Mouse (Mus musculus) small intestine, adult 2 months (tissue): ENCODE measurements around the gene Gm7073. TPM values are rescaled to one million over a fixed set of nuclear protein-coding genes. Genes with fewer than 3 reads are reported as not detected.

Experiments used
- H3K27ac ChIP-seq: fragments of 200-500 bp; 2 replicates; pipeline ENCODE4 v1.5.1; 2012; ENCODE audit warnings: low read depth, low read length, control low read depth, inconsistent platforms; ENCODE audit not compliant: insufficient read depth
- H3K27me3 ChIP-seq: fragments of 200-500 bp; 2 replicates; pipeline ENCODE4 v1.6.1; 2012; ENCODE audit warnings: mild to moderate bottlenecking, moderate library complexity, low read length, inconsistent platforms; ENCODE audit not compliant: control insufficient read depth, insufficient read depth
- H3K36me3 ChIP-seq: fragments of 200-500 bp; 2 replicates; pipeline ENCODE4 v1.6.1; 2012; ENCODE audit warnings: mild to moderate bottlenecking, low read length, control low read depth, inconsistent platforms; ENCODE audit not compliant: control insufficient read depth, insufficient read depth
- H3K4me1 ChIP-seq: fragments of 200-500 bp; 2 replicates; pipeline ENCODE4 v1.6.1; 2012; ENCODE audit warnings: low read length, inconsistent platforms, mixed read lengths; ENCODE audit not compliant: control insufficient read depth, insufficient read depth, insufficient read length
- H3K4me3 ChIP-seq: fragments of 200-500 bp; 2 replicates; pipeline ENCODE4 v1.5.1; 2012; ENCODE audit warnings: low read depth, mild to moderate bottlenecking, control low read depth, inconsistent platforms, low read length, moderate library complexity
- CTCF ChIP-seq: fragments of 200-500 bp; IDR thresholded peaks from 2 replicates; pipeline ENCODE4 v1.5.1; 2012; ENCODE audit warnings: low read depth, mild to moderate bottlenecking, control low read depth, inconsistent platforms, low read length, moderate library complexity, mixed read lengths; ENCODE audit not compliant: insufficient replicate concordance, insufficient read length; ENCODE audit errors: extremely low read depth
- POLR2A ChIP-seq: fragments of 200-500 bp; IDR thresholded peaks from 2 replicates; pipeline ENCODE4 v1.6.1; 2012; ENCODE audit warnings: low read depth, mild to moderate bottlenecking, control low read depth, inconsistent platforms, low read length, moderate library complexity
- WGBS: fragments of 180-500 bp; shearing (Covaris S2); methylation state at CpG from one replicate; pipeline ENCODE4 v1.1.7; 2018; 5-methylcytosine and 5-hydroxymethylcytosine counted together
- polyA plus RNA-seq: library from polyadenylated mRNA; depleted of rRNA; stranded (reverse); fragments of >200 nt; gene quantifications from 2 replicates; pipeline ENCODE4 v1.2.3, GENCODE M21; 2012

The Gm7073 gene
- polyA plus RNA-seq, 1 experiment = not detected

- H3K27ac ChIP-seq = no peak overlapping the region
- no peak overlapping the region for H3K4me3 ChIP-seq
- H3K36me3 ChIP-seq = no peaks in the 10 kb centered on the region
- peaks cover 12% of the 10 kb centered on the region for H3K27me3 ChIP-seq
- H3K4me1 ChIP-seq = no peaks in the 10 kb centered on the region
- WGBS = 44% methylated on average over 1 of the region's 1 CpGs
- no peak for TF ChIP-seq POLR2A
- no peak for TF ChIP-seq CTCF
Measured at GRCm38 (mm10) chrX:60545444-60545843, 6.4 kb upstream of the Gm7073 start.

GRCm38 (mm10) chrX:60544098-60544497 is 5.0 kb upstream of the Gm7073 start:
- peaks cover 12% of the 10 kb centered on the region for H3K27me3 ChIP-seq
- H3K4me3 ChIP-seq = no peak overlapping the region
- no peaks in the 10 kb centered on the region for H3K4me1 ChIP-seq
- no peaks in the 10 kb centered on the region for H3K36me3 ChIP-seq
- TF ChIP-seq CTCF (no peak), POLR2A (no peak)
- no peak overlapping the region for H3K27ac ChIP-seq
- WGBS = 49% methylated on average over 4 of the region's 4 CpGs

GRCm38 (mm10) chrX:60542901-60543300 is 3.9 kb upstream of the Gm7073 start:
- Histone ChIP-seq H3K27ac (no peak overlapping the region), H3K4me1 (no peaks in the 10 kb centered on the region), H3K27me3 (peaks cover 5% of the 10 kb centered on the region), H3K4me3 (no peak overlapping the region), H3K36me3 (no peaks in the 10 kb centered on the region)
- TF ChIP-seq POLR2A = no peak
- TF ChIP-seq CTCF = no peak
- 83% methylated on average over 1 of the region's 1 CpGs for WGBS

GRCm38 (mm10) chrX:60503995-60504394 is 35.1 kb downstream of the Gm7073 start:
- no peak overlapping the region for H3K4me3 ChIP-seq
- H3K4me1 ChIP-seq = no peaks in the 10 kb centered on the region
- H3K36me3 ChIP-seq = no peaks in the 10 kb centered on the region
- TF ChIP-seq POLR2A (no peak), CTCF (peak; percentile 17; the same call in 1 of the 2 replicates)
- no peak overlapping the region for H3K27ac ChIP-seq
- H3K27me3 ChIP-seq = no peaks in the 10 kb centered on the region

GRCm38 (mm10) chrX:60497750-60498149 is 41.3 kb downstream of the Gm7073 start:
- H3K27me3 ChIP-seq = no peaks in the 10 kb centered on the region
- no peak overlapping the region for H3K27ac ChIP-seq
- no peak overlapping the region for H3K4me3 ChIP-seq
- TF ChIP-seq POLR2A = no peak
- no peak for TF ChIP-seq CTCF
- H3K4me1 ChIP-seq = no peaks in the 10 kb centered on the region
- no peaks in the 10 kb centered on the region for H3K36me3 ChIP-seq
- 82% methylated on average over 1 of the region's 1 CpGs for WGBS

- TF ChIP-seq POLR2A = no peak
- TF ChIP-seq CTCF = no peak
- H3K4me1 ChIP-seq = no peaks in the 10 kb centered on the region
- H3K4me3 ChIP-seq = no peak overlapping the region
- H3K36me3 ChIP-seq = no peaks in the 10 kb centered on the region
- H3K27ac ChIP-seq = no peak overlapping the region
- H3K27me3 ChIP-seq = no peaks in the 10 kb centered on the region
Measured at GRCm38 (mm10) chrX:60495308-60495707, 43.7 kb downstream of the Gm7073 start.

GRCm38 (mm10) chrX:60463786-60464185 is 75.3 kb downstream of the Gm7073 start:
- no peak for TF ChIP-seq POLR2A
- TF ChIP-seq CTCF = no peak
- H3K27ac ChIP-seq = no peak overlapping the region
- H3K27me3 ChIP-seq = no peaks in the 10 kb centered on the region
- WGBS = 11% methylated on average over 2 of the region's 2 CpGs
- no peak overlapping the region for H3K4me3 ChIP-seq
- no peaks in the 10 kb centered on the region for H3K36me3 ChIP-seq
- no peaks in the 10 kb centered on the region for H3K4me1 ChIP-seq
